Mouse (Mus musculus) liver, embryonic 11.5 days (tissue): ENCODE measurements around the gene Mybpc1. TPM values are rescaled to one million over a fixed set of nuclear protein-coding genes. Genes with fewer than 3 reads are reported as not detected.

ENCODE experiments used
- ATAC-seq: fragments of 200-750 bp; cut with Nextera tagmentation; replicated peaks from 2 replicates; pipeline ENCODE4 v1.8.0; 2017; ENCODE audit warnings: moderate number of reproducible peaks, mild to moderate bottlenecking, moderate TSS enrichment, moderate library complexity; ENCODE audit not compliant: low FRiP score
- DNase-seq: peaks from one replicate; pipeline ENCODE4 v3.0.0-alpha.2; 2017; ENCODE audit warnings: low spot score
- H3K27ac ChIP-seq: fragments of 300-500 bp; sonication (generic); 2 replicates; pipeline ENCODE4 v1.5.1; 2014; ENCODE audit warnings: mild to moderate bottlenecking, low read depth, low read length, control low read depth
- H3K27me3 ChIP-seq: fragments of 300-500 bp; sonication (generic); replicated peaks from 2 replicates; pipeline ENCODE4 v1.6.1; 2014; ENCODE audit warnings: low read length, mixed read lengths; ENCODE audit not compliant: control insufficient read depth, insufficient read depth
- H3K36me3 ChIP-seq: fragments of 300-500 bp; sonication (generic); 2 replicates; pipeline ENCODE4 v1.6.1; 2014; ENCODE audit warnings: mild to moderate bottlenecking, low read length, moderate library complexity, mixed read lengths; ENCODE audit not compliant: control insufficient read depth, insufficient read depth
- H3K4me1 ChIP-seq: fragments of 300-500 bp; sonication (generic); replicated peaks from 2 replicates; pipeline ENCODE4 v1.6.1; 2014; ENCODE audit warnings: low read length, mixed read lengths; ENCODE audit not compliant: control insufficient read depth, insufficient read depth
- H3K4me2 ChIP-seq: fragments of 300-500 bp; sonication (generic); 2 replicates; pipeline ENCODE4 v1.6.1; 2014; ENCODE audit warnings: mild to moderate bottlenecking, control low read depth, moderate library complexity
- H3K4me3 ChIP-seq: fragments of 300-500 bp; sonication (generic); 2 replicates; pipeline ENCODE4 v1.5.1; 2014; ENCODE audit warnings: low read depth, low read length, control low read depth
- H3K9ac ChIP-seq: fragments of 300-500 bp; sonication (generic); 2 replicates; pipeline ENCODE4 v1.6.1; 2014; ENCODE audit warnings: low read depth, low read length, control low read depth
- H3K9me3 ChIP-seq: fragments of 300-500 bp; sonication (generic); 2 replicates; pipeline ENCODE4 v1.6.1; 2016; ENCODE audit warnings: low read length, inconsistent platforms, mixed read lengths; ENCODE audit not compliant: control insufficient read depth
- WGBS: fragments of 180-500 bp; shearing (Covaris S2); extraction: QIAGEN DNeasy Blood & Tissue Kit; methylation state at CpG from one replicate; pipeline ENCODE4 v1.1.7; 2014; 5-methylcytosine and 5-hydroxymethylcytosine counted together
- polyA plus RNA-seq: library from polyadenylated mRNA; unstranded; fragments of >200 nt; fragmentation: Nextera tagmentation; extraction: Ambion mirVana; gene quantifications from 2 replicates; pipeline ENCODE4 v1.2.1, GENCODE M21; 2014

The Mybpc1 gene
- polyA plus RNA-seq, 1 experiment from 2014 or later = 0.10 TPM

- Histone ChIP-seq H3K27ac (no peak overlapping the region), H3K4me2 (no peak overlapping the region), H3K9me3 (no peaks in the 10 kb centered on the region), H3K9ac (no peak overlapping the region), H3K36me3 (no peaks in the 10 kb centered on the region), H3K27me3 (no peaks in the 10 kb centered on the region), H3K4me1 (no peaks in the 10 kb centered on the region), H3K4me3 (no peak overlapping the region)
- DNase-seq (no peak), ATAC-seq (no peak)
- WGBS = 67% methylated on average over 5 of the region's 5 CpGs
Observed at GRCm38 (mm10) chr10:88505256-88505655, 99.7 kb downstream of the Mybpc1 start.

- DNase-seq = no peak
- Histone ChIP-seq H3K9me3 (no peaks in the 10 kb centered on the region), H3K9ac (no peak overlapping the region), H3K36me3 (no peaks in the 10 kb centered on the region), H3K27me3 (no peaks in the 10 kb centered on the region), H3K4me1 (no peaks in the 10 kb centered on the region), H3K4me2 (peak overlapping the region; percentile 81; the same call in 1 of the 2 replicates), H3K4me3 (no peak overlapping the region), H3K27ac (no peak overlapping the region)
- no peak for ATAC-seq
- 64% methylated on average over 3 of the region's 3 CpGs for WGBS
Observed at GRCm38 (mm10) chr10:88504481-88504880, 100.5 kb downstream of the Mybpc1 start.

GRCm38 (mm10) chr10:88503421-88504314, 101.3 kb downstream of the Mybpc1 start, which contains the start of gene Chpt1:
Gene Chpt1 (minus strand): TSS chr10:88504073.
- WGBS = under 1% methylated on average over 56 of the region's 80 CpGs
- Histone ChIP-seq H3K4me2 (peak within 1 kb of the TSS; percentile 81), H3K9ac (peak within 1 kb of the TSS; percentile 79), H3K4me3 (peak within 1 kb of the TSS; percentile 66), H3K36me3 (no peaks in the 10 kb centered on the region), H3K27me3 (no peaks in the 10 kb centered on the region), H3K27ac (no peak within 1 kb of the TSS), H3K4me1 (no peaks in the 10 kb centered on the region), H3K9me3 (no peaks in the 10 kb centered on the region)
- peak; percentile 98 for ATAC-seq
- peak; percentile 89 for DNase-seq

- Histone ChIP-seq H3K27me3 (no peaks in the 10 kb centered on the region), H3K9ac (peak overlapping the region; percentile 79), H3K4me2 (peak overlapping the region; percentile 81), H3K4me1 (no peaks in the 10 kb centered on the region), H3K4me3 (peak overlapping the region; percentile 66), H3K27ac (no peak overlapping the region), H3K36me3 (no peaks in the 10 kb centered on the region), H3K9me3 (no peaks in the 10 kb centered on the region)
- no peak for DNase-seq
- ATAC-seq = no peak
- WGBS = 45% methylated on average over 4 of the region's 4 CpGs
Observed at GRCm38 (mm10) chr10:88502919-88503318, 102.0 kb downstream of the Mybpc1 start.

GRCm38 (mm10) chr10:88501886-88502765, 102.8 kb downstream of the Mybpc1 start:
- DNase-seq = no peak
- 79% methylated on average over 13 of the region's 13 CpGs for WGBS
- no peak overlapping the region for H3K9ac ChIP-seq
- H3K4me1 ChIP-seq = no peaks in the 10 kb centered on the region
- no peaks in the 10 kb centered on the region for H3K27me3 ChIP-seq
- no peaks in the 10 kb centered on the region for H3K9me3 ChIP-seq
- no peak overlapping the region for H3K27ac ChIP-seq
- no peak overlapping the region for H3K4me3 ChIP-seq
- no peaks in the 10 kb centered on the region for H3K36me3 ChIP-seq
- ATAC-seq = no peak
- H3K4me2 ChIP-seq = no peak overlapping the region

GRCm38 (mm10) chr10:88501370-88501769, 103.6 kb downstream of the Mybpc1 start:
- WGBS = 68% methylated on average over 10 of the region's 10 CpGs
- Histone ChIP-seq H3K27me3 (no peaks in the 10 kb centered on the region), H3K4me1 (no peaks in the 10 kb centered on the region), H3K9ac (no peak overlapping the region), H3K9me3 (no peaks in the 10 kb centered on the region), H3K27ac (no peak overlapping the region), H3K4me3 (no peak overlapping the region), H3K36me3 (no peaks in the 10 kb centered on the region), H3K4me2 (no peak overlapping the region)
- no peak for ATAC-seq
- no peak for DNase-seq

- no peak overlapping the region for H3K4me3 ChIP-seq
- DNase-seq (no peak), ATAC-seq (no peak)
- H3K4me2 ChIP-seq = no peak overlapping the region
- H3K9ac ChIP-seq = no peak overlapping the region
- no peaks in the 10 kb centered on the region for H3K27me3 ChIP-seq
- H3K36me3 ChIP-seq = no peaks in the 10 kb centered on the region
- H3K9me3 ChIP-seq = no peaks in the 10 kb centered on the region
- H3K27ac ChIP-seq = no peak overlapping the region
- no peaks in the 10 kb centered on the region for H3K4me1 ChIP-seq
- 73% methylated on average over 5 of the region's 5 CpGs for WGBS
Observed at GRCm38 (mm10) chr10:88499993-88500392, 105.0 kb downstream of the Mybpc1 start.

- no peak overlapping the region for H3K4me2 ChIP-seq
- H3K27me3 ChIP-seq = no peaks in the 10 kb centered on the region
- no peak for DNase-seq
- H3K9ac ChIP-seq = no peak overlapping the region
- H3K27ac ChIP-seq = no peak overlapping the region
- no peaks in the 10 kb centered on the region for H3K9me3 ChIP-seq
- ATAC-seq = no peak
- H3K4me3 ChIP-seq = no peak overlapping the region
- no peaks in the 10 kb centered on the region for H3K4me1 ChIP-seq
- H3K36me3 ChIP-seq = no peaks in the 10 kb centered on the region
- WGBS = 55% methylated on average over 11 of the region's 11 CpGs
Observed at GRCm38 (mm10) chr10:88496864-88497564, 107.9 kb downstream of the Mybpc1 start.
